Mouse (Mus musculus) c-Kit-positive CD71-positive TER-119-negative erythroid progenitor cells, embryonic 14.5 days (primary cell): ENCODE data around the gene Ugt1a9.

Source experiments
- DNase-seq: peaks from one replicate; pipeline ENCODE4 v3.0.0-alpha.2; 2013; ENCODE audit warnings: low read depth

The Ugt1a9 gene

DNA sequence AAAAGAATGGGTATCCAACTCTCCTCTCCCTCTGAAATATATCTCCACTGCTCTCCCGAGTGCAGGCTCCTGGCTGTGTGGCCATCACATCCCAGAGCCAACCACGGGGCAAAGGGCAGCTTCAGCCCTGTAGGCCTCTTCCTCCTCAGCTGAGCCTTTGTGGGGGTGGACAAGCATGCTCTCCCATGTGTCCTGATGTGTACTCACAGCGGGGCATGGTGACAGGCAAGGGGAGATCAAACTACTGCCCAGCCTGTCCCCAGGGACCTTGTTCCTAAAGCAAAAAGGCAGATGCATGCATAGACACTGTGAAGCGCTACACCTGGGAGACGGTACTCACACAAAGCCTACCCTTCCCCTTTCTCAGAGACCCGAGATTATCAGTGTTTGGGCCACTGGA, 189.5 kb downstream of the Ugt1a9 start:
- DNase-seq, result no peak

DNA sequence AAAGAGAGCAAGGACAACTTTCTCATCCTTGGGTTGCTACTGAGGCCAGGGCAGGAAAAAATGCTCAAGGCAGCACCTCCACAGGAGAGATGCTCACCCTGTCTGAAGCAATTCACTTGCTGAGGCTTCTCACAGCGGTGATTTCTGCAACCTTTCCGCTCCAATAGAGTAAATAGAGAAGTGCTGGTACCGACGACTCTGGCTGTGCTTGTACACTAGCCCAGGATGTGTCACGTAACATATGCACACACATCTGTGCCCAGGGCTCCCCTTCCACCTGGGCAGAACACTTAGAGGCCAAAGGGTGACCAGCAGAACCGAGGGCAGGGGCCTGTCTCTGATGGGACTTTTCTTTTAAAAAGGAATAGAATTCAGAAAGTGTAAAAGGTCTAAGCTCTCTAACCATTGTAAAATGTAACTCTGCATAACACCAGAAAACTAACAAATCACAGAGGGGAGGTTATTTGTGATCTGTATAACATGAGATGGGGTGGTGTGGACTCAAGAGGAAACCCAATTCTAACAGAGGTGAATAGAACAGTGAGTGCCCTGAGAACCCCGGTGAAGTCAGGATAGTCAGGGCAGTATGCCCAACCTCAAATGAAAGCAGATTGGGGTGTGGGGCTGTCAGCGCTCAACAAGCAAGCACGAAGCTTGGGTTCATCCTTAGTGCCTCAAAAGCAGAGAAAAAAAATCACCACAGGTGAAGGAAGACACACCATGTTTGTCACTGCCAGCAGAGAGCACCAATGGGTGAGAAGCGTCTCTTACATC, 190.2 kb downstream of the Ugt1a9 start:
- no peak for DNase-seq

GRCm38 (mm10) chr1:88261706-88262105, 191.1 kb downstream of the Ugt1a9 start:
- no peak for DNase-seq

GRCm38 (mm10) chr1:88262255-88262654, 191.7 kb downstream of the Ugt1a9 start:
- no peak for DNase-seq

- DNase-seq, result no peak
Observed at GRCm38 (mm10) chr1:88262961-88263360, 192.4 kb downstream of the Ugt1a9 start.

DNA sequence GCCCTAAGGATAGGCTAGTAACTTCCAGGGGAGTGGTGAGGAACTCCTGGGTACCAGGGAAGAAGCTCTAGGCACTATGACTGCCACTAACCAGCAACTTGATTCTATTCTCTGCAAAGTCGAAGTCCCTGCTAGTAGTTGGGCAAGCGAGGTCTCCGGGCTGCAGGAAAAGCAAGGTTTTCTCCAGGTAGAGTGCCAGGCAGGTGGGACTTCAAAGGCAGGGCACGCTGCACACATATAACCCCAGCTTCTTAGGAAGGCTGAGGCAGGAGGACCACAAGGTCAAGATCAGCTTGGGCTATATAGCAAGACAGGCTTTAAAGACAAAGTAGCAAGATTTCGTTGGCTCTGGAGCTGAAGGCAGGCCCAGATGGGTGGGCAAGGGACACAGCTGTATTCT, 193.2 kb downstream of the Ugt1a9 start:
- no peak for DNase-seq

- DNase-seq, result no peak
Observed at GRCm38 (mm10) chr1:88264237-88264868, 193.8 kb downstream of the Ugt1a9 start.

GRCm38 (mm10) chr1:88264869-88265240, 194.3 kb downstream of the Ugt1a9 start:
- no peak for DNase-seq

- no peak for DNase-seq
Observed at GRCm38 (mm10) chr1:88266123-88266522, 195.5 kb downstream of the Ugt1a9 start.

GRCm38 (mm10) chr1:88267489-88267888, 196.9 kb downstream of the Ugt1a9 start:
- no peak for DNase-seq

DNA sequence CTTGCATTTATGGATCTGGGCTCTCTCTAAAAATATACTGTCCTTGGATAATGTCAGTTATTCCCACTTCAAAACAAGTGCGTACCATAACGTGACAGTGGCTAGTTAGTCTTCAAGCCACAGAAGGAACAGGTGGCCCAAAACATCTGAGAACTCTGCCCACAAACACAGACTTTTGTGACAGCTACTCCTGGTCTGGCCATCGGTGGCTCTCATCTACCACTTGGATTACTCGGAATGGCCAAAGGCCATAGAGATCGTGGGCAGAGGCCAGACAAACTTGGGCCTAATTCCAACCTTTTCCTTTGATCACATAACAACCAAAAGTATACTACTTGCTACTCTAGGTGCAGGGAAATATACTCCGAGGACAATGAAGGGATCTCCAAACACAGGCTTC, 197.5 kb downstream of the Ugt1a9 start:
- DNase-seq, result no peak
